Mouse (Mus musculus) kidney, embryonic 15.5 days (tissue): ENCODE measurements around the gene BC049715. TPM values are rescaled to one million over a fixed set of nuclear protein-coding genes. Genes with fewer than 3 reads are reported as not detected.
A peak's percentile ranks its signal among the peaks of the same experiment; 100 is the strongest.

Experiments
- ATAC-seq: fragments of 200-750 bp; cut with Nextera tagmentation; replicated peaks from 2 replicates; pipeline ENCODE4 v1.8.0; 2017; ENCODE audit warnings: moderate TSS enrichment; ENCODE audit not compliant: low FRiP score
- H3K27ac ChIP-seq: fragments of 300-500 bp; sonication (generic); 2 replicates; pipeline ENCODE4 v1.5.1; 2015; ENCODE audit warnings: mild to moderate bottlenecking, inconsistent platforms
- H3K27me3 ChIP-seq: fragments of 300-500 bp; sonication (generic); 2 replicates; pipeline ENCODE4 v1.6.1; 2015; ENCODE audit warnings: inconsistent platforms
- H3K36me3 ChIP-seq: fragments of 300-500 bp; sonication (generic); 2 replicates; pipeline ENCODE4 v1.6.1; 2015; ENCODE audit warnings: inconsistent platforms
- H3K4me1 ChIP-seq: fragments of 300-500 bp; sonication (generic); 2 replicates; pipeline ENCODE4 v1.6.1; 2015; ENCODE audit warnings: inconsistent platforms
- H3K4me2 ChIP-seq: fragments of 300-500 bp; sonication (generic); 2 replicates; pipeline ENCODE4 v1.6.1; 2015; ENCODE audit warnings: moderate library complexity, mild to moderate bottlenecking, inconsistent platforms
- H3K4me3 ChIP-seq: fragments of 300-500 bp; sonication (generic); replicated peaks from 2 replicates; pipeline ENCODE4 v1.5.1; 2015; ENCODE audit warnings: mild to moderate bottlenecking, inconsistent platforms
- H3K9ac ChIP-seq: fragments of 300-500 bp; sonication (generic); 2 replicates; pipeline ENCODE4 v1.6.1; 2015; ENCODE audit warnings: mild to moderate bottlenecking, inconsistent platforms
- H3K9me3 ChIP-seq: fragments of 300-500 bp; sonication (generic); replicated peaks from 2 replicates; pipeline ENCODE4 v1.6.1; 2016; ENCODE audit warnings: inconsistent platforms
- WGBS: fragments of 180-500 bp; shearing (Covaris S2); methylation state at CpG from one replicate; pipeline ENCODE4 v1.1.7; 2015; ENCODE audit warnings: mixed read lengths; 5-methylcytosine and 5-hydroxymethylcytosine counted together
- polyA plus RNA-seq: library from polyadenylated mRNA; unstranded; fragments of >200 nt; fragmentation: Nextera tagmentation; extraction: Ambion mirVana; gene quantifications from 2 replicates; pipeline ENCODE4 v1.2.1, GENCODE M21; 2015

Gene BC049715
- polyA plus RNA-seq, 1 experiment from 2014 or later, result 2.8 TPM

DNA sequence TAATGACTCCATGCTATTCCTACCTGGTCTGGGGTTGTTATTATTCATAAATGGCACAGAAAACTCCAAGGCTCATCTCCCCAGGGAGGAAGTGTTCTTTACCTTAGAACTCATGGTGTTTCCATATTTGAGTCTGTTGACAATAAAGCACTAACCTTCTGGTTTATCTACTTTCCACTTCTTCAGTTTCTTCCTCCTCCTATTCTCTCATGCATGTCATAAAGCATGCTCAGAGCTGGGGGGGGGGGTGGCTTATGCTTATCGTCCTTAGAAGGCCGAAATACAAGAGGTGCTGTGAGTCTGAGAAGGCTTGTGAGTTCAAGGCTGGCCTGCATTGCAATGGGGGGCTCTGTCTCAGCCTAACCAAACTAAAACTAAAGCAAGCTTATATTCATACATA, 27.8 kb downstream of the BC049715 start:
- Histone ChIP-seq H3K27ac (no peak overlapping the region), H3K4me1 (peaks cover 51% of the 10 kb centered on the region), H3K9ac (no peak overlapping the region), H3K4me2 (no peak overlapping the region), H3K27me3 (no peaks in the 10 kb centered on the region), H3K36me3 (no peaks in the 10 kb centered on the region), H3K4me3 (no peak overlapping the region), H3K9me3 (no peaks in the 10 kb centered on the region)
- no peak for ATAC-seq
- 68% methylated on average over 2 of the region's 2 CpGs for WGBS

DNA sequence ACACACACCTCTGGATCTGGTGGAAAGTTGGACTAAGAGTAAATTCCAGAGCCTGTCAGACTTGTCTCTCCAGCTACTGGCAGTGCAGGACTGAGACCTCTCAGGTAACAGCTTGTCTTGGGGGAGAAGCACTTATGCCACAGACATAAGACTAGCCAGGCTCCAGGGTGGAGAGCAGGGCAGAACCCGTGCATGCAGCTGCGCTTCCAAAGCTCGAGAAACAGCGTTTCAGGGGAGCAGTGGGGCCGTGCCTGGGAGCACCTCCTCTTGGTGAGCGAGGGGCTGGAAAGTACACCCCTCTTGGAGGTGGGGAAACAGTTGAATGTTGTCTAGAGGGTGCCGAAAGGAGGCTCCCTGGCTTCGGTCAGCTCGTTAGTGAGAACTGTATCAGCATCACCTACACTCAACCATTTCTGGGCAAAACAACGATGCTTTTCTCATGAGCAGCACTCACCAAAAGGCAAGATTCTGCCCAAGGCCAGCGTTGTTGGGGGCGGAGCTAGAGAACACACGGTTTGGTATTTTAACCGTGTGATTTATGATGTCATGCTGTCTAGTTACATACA, 28.7 kb downstream of the BC049715 start:
- peak overlapping the region; percentile 61 for H3K27ac ChIP-seq
- H3K4me2 ChIP-seq, result peak overlapping the region; percentile 29
- H3K27me3 ChIP-seq, result no peaks in the 10 kb centered on the region
- no peaks in the 10 kb centered on the region for H3K9me3 ChIP-seq
- H3K36me3 ChIP-seq, result no peaks in the 10 kb centered on the region
- no peak for ATAC-seq
- H3K9ac ChIP-seq, result no peak overlapping the region
- peak overlapping the region; percentile 18; the same call in 1 of the 2 replicates for H3K4me3 ChIP-seq
- 49% methylated on average over 14 of the region's 14 CpGs for WGBS
- H3K4me1 ChIP-seq, result peaks cover 51% of the 10 kb centered on the region

DNA sequence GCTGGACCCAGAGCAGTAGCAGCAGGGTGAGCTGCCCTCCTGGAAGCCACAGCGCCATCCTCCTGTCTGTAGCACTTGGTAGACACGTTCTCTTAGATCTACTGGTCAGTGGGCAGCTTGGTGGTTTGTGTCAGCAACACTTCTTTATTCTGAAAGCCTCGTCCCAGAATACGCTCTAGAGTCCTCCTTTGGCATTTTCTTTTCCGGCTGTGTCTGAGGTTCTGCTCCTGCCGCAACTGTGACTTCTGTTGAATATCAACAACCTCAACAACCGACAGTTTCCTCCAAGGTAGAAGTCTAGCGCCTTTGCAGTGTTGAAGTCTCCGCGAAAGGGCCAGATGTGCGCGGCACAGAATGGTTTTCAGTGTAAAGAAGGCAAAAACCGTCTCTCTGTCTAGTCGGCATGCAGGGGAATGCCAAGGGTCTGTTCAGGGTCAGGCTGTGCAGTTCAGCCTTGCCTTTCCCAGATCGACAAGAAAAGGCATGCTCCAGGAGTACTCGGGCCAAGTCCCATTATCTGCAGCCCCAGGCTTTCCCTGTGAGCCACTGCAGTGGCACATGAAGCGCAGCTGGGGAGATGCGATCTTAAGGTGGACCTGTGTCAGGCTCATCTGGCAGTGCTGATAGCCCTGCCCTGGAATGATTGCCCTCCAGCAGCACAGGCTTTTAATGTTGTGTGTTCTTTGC, 29.9 kb downstream of the BC049715 start, which contains the start of gene Art4:
Gene Art4 (minus strand): TSS at position 548 of the 687 bp plus-strand sequence.
- peak within 1 kb of the TSS; percentile 29 for H3K4me2 ChIP-seq
- H3K36me3 ChIP-seq, result no peaks in the 10 kb centered on the region
- peak within 1 kb of the TSS; percentile 92 for H3K27ac ChIP-seq
- H3K4me3 ChIP-seq, result peak within 1 kb of the TSS; percentile 8
- H3K27me3 ChIP-seq, result no peaks in the 10 kb centered on the region
- H3K9ac ChIP-seq, result no peak within 1 kb of the TSS
- 61% methylated on average over 18 of the region's 18 CpGs for WGBS
- H3K4me1 ChIP-seq, result peaks cover 49% of the 10 kb centered on the region
- H3K9me3 ChIP-seq, result no peaks in the 10 kb centered on the region
- ATAC-seq, result peak; percentile 76

DNA sequence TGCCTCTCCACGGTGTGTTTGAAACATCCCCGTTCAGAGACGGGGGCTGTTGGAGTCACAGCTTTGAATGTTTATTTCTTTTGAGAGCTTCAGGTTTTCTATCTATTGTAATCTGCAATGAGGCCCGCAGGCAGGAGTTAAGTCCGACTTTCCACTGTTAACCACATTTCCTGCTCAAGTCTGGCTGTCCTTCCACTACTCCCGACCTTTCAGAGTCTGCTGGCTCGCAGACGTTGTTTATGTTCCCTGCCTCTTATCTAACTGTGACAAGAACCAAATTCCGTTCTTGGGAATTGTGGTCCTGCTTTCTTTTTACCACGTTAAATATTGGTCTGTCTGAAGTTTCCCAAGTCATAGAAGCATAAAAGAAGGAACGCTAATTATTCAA, 30.4 kb downstream of the BC049715 start:
- Histone ChIP-seq H3K4me3 (no peak overlapping the region; the same call in 1 of the 2 replicates), H3K4me1 (peaks cover 44% of the 10 kb centered on the region), H3K9me3 (no peaks in the 10 kb centered on the region), H3K9ac (no peak overlapping the region), H3K27ac (peak overlapping the region; percentile 92), H3K27me3 (no peaks in the 10 kb centered on the region), H3K4me2 (peak overlapping the region; percentile 29; the same call in 1 of the 2 replicates), H3K36me3 (no peaks in the 10 kb centered on the region)
- ATAC-seq, result peak; percentile 52; the same call in 1 of the 2 replicates
- 29% methylated on average over 11 of the region's 11 CpGs for WGBS

DNA sequence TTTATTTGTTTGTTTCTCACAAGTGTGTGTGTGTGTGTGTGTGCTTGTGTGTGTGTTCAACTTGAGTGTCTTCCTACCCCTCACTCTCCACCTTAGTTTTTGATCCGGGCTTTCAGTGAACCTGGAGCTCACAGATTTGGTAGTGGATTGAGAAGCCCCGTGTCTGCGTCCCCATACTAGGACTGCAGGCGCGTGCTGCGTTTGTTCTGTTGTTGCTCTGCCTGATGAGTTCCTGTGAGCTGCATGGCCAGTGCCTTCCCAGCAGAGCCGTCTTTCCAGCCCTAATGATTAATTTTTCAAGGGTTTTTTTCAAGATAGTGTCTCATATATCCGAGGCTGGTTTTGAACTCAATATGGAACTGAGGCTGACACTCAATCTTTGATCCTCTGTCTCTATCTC, 31.0 kb downstream of the BC049715 start:
- Histone ChIP-seq H3K36me3 (no peaks in the 10 kb centered on the region), H3K27me3 (no peaks in the 10 kb centered on the region), H3K4me3 (no peak overlapping the region), H3K9me3 (no peaks in the 10 kb centered on the region), H3K9ac (no peak overlapping the region), H3K27ac (peak overlapping the region; percentile 92), H3K4me2 (no peak overlapping the region), H3K4me1 (peaks cover 42% of the 10 kb centered on the region)
- WGBS, result 60% methylated on average over 8 of the region's 8 CpGs
- no peak for ATAC-seq

DNA sequence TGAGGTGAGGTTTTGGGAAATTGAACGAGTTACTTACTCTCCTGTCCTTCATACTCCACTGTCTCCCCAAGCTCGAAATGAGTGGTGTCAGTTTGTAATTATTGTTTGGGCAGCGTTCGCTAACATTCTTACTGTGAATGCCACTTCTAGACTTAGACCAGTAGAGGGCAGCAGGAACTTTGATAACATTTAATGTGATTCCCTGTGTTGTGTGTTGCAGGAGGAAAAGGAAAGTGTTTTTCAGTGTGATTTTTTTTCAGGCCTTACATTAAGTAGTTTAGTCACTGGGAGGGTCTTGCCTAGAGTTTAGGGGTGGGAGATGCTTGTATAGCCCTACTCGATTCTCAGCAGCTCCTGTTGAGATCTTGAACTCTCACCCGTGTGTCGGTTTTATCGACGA, 33.6 kb downstream of the BC049715 start:
- WGBS, result 43% methylated on average over 9 of the region's 9 CpGs
- Histone ChIP-seq H3K9ac (no peak overlapping the region), H3K4me3 (no peak overlapping the region), H3K4me1 (peaks cover 31% of the 10 kb centered on the region), H3K9me3 (no peaks in the 10 kb centered on the region), H3K4me2 (no peak overlapping the region), H3K36me3 (no peaks in the 10 kb centered on the region), H3K27ac (no peak overlapping the region), H3K27me3 (no peaks in the 10 kb centered on the region)
- ATAC-seq, result no peak

DNA sequence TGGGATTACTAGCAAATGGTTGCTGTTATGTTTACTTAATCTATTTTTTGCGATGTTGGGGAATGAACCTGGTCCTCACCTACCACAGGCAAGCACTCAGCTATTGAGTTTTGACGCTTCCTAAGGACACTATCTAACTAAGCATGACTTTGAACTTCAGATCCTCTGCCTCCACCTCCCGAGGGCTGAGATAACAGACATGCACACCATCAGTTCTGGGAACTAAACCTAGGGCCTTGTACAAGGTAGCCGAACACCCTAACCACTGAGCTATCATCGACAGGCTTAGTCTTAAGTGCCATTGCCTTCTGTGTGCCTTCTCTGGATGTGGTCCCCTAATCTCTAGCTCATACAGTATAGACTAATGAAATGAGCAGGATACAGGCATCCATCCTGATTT, 37.9 kb downstream of the BC049715 start:
- 0 out of 2 replicates have a peak, but pooled peaks cover 9% of the 10 kb centered on the region for H3K4me1 ChIP-seq
- no peak overlapping the region for H3K9ac ChIP-seq
- H3K4me2 ChIP-seq, result no peak overlapping the region
- H3K36me3 ChIP-seq, result no peaks in the 10 kb centered on the region
- H3K27ac ChIP-seq, result no peak overlapping the region
- no peak overlapping the region for H3K4me3 ChIP-seq
- H3K9me3 ChIP-seq, result no peaks in the 10 kb centered on the region
- WGBS, result 92% methylated on average over 5 of the region's 5 CpGs
- ATAC-seq, result no peak
- no peaks in the 10 kb centered on the region for H3K27me3 ChIP-seq

DNA sequence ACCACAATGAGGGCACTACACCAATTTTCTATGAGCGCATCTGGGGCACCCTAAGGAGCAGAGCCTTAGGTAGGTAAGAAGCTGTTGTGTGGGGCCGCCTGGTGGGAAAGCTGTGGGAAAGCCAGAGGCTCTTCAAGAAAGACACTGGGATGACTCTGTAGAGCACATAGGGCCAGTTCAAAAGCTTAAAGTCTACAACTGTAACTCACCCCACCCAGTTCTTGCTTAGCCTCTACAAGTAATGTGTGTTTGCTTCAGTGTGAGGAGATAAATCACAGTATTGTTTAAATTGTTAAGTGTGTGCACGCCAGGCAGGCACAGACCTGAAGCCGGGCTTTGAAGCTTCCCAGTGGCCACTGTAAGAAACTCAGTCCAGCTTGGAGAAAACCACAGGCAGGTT, 38.7 kb downstream of the BC049715 start:
- Histone ChIP-seq H3K27me3 (no peaks in the 10 kb centered on the region), H3K9ac (no peak overlapping the region), H3K4me2 (no peak overlapping the region), H3K36me3 (no peaks in the 10 kb centered on the region), H3K27ac (peak overlapping the region; percentile 51; the same call in 1 of the 2 replicates), H3K9me3 (no peaks in the 10 kb centered on the region), H3K4me3 (no peak overlapping the region), H3K4me1 (0 out of 2 replicates have a peak, but pooled peaks cover 9% of the 10 kb centered on the region)
- 73% methylated on average over 4 of the region's 4 CpGs for WGBS
- ATAC-seq, result no peak

DNA sequence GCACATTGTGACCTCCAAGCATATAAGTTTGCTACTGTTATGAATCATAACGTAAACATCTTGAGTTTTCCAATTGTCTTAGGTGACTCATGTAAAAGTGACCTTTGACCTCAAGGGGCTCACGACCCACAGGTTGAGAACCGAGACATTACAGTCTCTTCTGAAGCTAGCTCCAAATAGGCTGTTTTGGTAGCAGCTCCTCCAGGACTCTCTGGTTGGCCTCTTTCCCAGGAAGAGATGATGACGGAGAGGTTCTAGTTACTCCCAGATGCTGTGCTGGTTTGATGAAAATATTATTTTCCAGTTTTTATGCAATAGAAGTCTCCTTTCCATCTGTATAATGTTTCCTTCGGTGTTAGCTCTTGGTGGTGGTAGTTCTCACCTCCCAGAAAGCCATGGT, 41.5 kb downstream of the BC049715 start:
- H3K27ac ChIP-seq, result no peak overlapping the region
- ATAC-seq, result no peak

DNA sequence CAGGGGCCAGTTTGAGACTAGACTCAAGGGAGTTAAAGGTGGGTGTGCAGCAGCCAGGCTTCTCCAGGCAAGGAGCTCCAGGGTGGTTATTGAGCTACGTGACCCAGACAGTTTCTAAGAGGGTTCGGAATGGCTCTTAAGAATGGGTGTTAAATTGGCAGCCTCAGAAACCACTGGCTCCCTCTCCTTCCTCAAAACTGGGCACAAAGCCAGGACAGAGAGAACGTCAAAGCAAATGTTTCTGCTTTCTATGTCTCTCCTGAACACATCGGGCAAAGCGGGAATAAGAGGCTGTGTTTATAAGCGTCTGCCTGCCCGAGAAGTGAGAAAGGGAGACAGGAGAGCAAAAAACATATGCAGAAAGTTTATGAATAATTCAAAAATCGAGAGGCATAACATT, 47.2 kb downstream of the BC049715 start:
- no peaks in the 10 kb centered on the region for H3K27me3 ChIP-seq
- H3K4me3 ChIP-seq, result peak overlapping the region; percentile 26
- 0 out of 2 replicates have a peak overlapping the region, but pooled peaks have one; percentile 3 for H3K9ac ChIP-seq
- H3K9me3 ChIP-seq, result no peaks in the 10 kb centered on the region
- no peak for ATAC-seq
- WGBS, result 40% methylated on average over 8 of the region's 8 CpGs
- H3K36me3 ChIP-seq, result 0 out of 2 replicates have a peak, but pooled peaks cover 3% of the 10 kb centered on the region
- H3K4me2 ChIP-seq, result peak overlapping the region; percentile 41
- no peak overlapping the region for H3K27ac ChIP-seq
- H3K4me1 ChIP-seq, result peaks cover 25% of the 10 kb centered on the region

More for the DNA sequence above, 41.5 kb downstream of the BC049715 start:
- 75% methylated on average over 5 of the region's 5 CpGs for WGBS
- H3K4me1 ChIP-seq, result peaks cover 14% of the 10 kb centered on the region; the same call in 1 of the 2 replicates
- no peaks in the 10 kb centered on the region for H3K9me3 ChIP-seq
- H3K9ac ChIP-seq, result no peak overlapping the region
- H3K4me3 ChIP-seq, result no peak overlapping the region
- no peaks in the 10 kb centered on the region for H3K27me3 ChIP-seq
- H3K4me2 ChIP-seq, result no peak overlapping the region
- 0 out of 2 replicates have a peak, but pooled peaks cover 3% of the 10 kb centered on the region for H3K36me3 ChIP-seq

DNA sequence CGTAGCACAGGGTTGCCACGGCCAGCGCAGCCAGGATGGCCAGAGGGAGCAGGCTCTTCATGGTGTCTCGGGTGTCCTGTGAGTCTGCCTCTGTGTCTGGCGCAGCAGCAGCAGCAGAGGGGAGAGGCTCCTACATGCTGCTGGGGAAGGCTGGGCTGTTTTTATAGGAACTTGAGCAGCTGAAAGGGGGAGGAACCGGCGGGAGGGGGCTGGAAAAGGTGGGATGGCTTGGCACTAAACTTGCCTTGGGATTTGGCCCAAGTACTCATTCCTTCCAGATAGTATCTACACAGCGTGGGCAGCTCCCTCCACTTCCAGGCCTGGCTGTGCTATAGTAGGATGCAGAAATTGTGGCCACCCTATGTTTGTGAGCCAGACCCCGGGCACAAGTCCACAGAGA, 48.2 kb downstream of the BC049715 start, which contains the start of gene Mgp:
Gene Mgp (minus strand): TSS at position 154 of the 400 bp plus-strand sequence.
- peak within 1 kb of the TSS; percentile 35; the same call in 1 of the 2 replicates for H3K9ac ChIP-seq
- peak within 1 kb of the TSS; percentile 80 for H3K27ac ChIP-seq
- H3K36me3 ChIP-seq, result 0 out of 2 replicates have a peak, but pooled peaks cover 3% of the 10 kb centered on the region
- peak within 1 kb of the TSS; percentile 39 for H3K4me3 ChIP-seq
- WGBS, result 10% methylated on average over 9 of the region's 9 CpGs
- peak; percentile 92 for ATAC-seq
- peak within 1 kb of the TSS; percentile 50 for H3K4me2 ChIP-seq
- H3K4me1 ChIP-seq, result peaks cover 25% of the 10 kb centered on the region
- no peaks in the 10 kb centered on the region for H3K9me3 ChIP-seq
- H3K27me3 ChIP-seq, result no peaks in the 10 kb centered on the region

DNA sequence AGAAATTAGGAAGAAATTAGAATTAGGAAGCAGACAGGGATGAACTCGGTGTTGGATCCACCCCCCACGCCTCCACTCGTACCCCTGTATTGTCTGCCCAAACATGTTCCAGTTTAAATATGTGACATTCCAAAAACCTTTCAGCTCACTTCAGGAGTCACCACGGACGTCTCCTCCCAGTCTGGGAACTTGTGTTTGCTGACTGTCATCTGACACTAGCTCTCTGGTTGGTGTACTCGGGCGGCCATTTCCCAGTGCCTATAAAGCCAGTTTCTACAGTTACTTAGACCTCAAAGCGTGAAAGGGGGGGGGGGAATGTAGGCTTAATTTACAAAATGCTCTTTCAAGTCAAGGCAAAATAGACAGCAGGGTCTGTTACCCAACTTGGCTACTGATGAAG, 54.3 kb downstream of the BC049715 start:
- H3K4me3 ChIP-seq, result no peak overlapping the region
- H3K4me1 ChIP-seq, result peaks cover 16% of the 10 kb centered on the region; the same call in 1 of the 2 replicates
- H3K36me3 ChIP-seq, result no peaks in the 10 kb centered on the region
- no peak overlapping the region for H3K4me2 ChIP-seq
- ATAC-seq, result no peak
- WGBS, result 44% methylated on average over 8 of the region's 8 CpGs
- H3K9me3 ChIP-seq, result no peaks in the 10 kb centered on the region
- H3K9ac ChIP-seq, result no peak overlapping the region
- no peaks in the 10 kb centered on the region for H3K27me3 ChIP-seq
- H3K27ac ChIP-seq, result no peak overlapping the region
